Mouse (Mus musculus) bone marrow macrophage, adult 2 months (primary cell): ENCODE measurements around the gene Rufy3.

Source experiments
- CTCF ChIP-seq: IDR thresholded peaks from 2 replicates; pipeline ENCODE4 v1.5.1; 2012; ENCODE audit warnings: low read depth, mild to moderate bottlenecking, low read length, moderate library complexity
- POLR2A ChIP-seq: IDR thresholded peaks from 2 replicates; pipeline ENCODE4 v1.6.1; 2012; ENCODE audit warnings: mild to moderate bottlenecking, low read depth, low read length, borderline replicate concordance

GRCm38 (mm10) chr5:88675443-88676387 is 110.9 kb downstream of the Rufy3 start, which contains the start of gene Grsf1:
- TF ChIP-seq POLR2A (no peak), CTCF (no peak)
